Comparison of ENCODE assay signal across 13 mouse cellular contexts in the genomic region with DNA sequence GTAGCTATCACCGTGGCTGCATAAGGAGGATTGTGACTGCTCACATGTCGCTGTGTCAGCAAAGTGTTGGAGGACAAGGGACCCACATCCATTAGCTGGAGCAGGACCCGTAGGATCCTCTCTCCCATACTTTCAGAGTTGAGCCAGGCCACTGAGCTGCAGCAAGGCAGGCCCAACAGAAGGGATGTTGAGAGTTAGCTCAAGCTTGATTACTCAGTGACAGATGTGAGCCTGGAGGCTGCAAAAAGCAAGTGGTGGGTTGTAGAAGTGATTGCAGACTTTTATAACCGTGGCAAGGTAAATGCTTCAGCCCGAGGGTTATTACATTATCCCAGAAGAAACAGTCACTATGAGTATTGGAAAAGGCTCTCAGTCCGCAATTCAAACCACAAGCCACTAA.
"Had no signal": no experiment of that assay in that cellular context is flagged by ENCODE, and none has a peak within 500 bp of the region (broad histone marks: within the 10 kb centered on the region; RNA-seq: fewer than 3 reads in every experiment).

No protein-coding gene starts in this region.

- H3K4me1 ChIP-seq: kidney, embryonic 15.5 days had no signal

- H3K27me3 ChIP-seq: intestine, embryonic 15.5 days; kidney, embryonic 15.5 days had no signal

- H3K27ac ChIP-seq: intestine, embryonic 15.5 days; kidney, embryonic 15.5 days; midbrain, embryonic 10.5 days had no signal

- H3K4me3 ChIP-seq: intestine, embryonic 15.5 days; kidney, embryonic 15.5 days; midbrain, embryonic 10.5 days had no signal

- H3K36me3 ChIP-seq: intestine, embryonic 15.5 days; kidney, embryonic 15.5 days; midbrain, embryonic 10.5 days had no signal

- DNase-seq: kidney, adult 2 months; kidney, postnatal 14 days; left cerebral cortex, postnatal 4 days; lung, postnatal 10 days; lung, postnatal 4 days; right cerebral cortex, adult 18-20 months; right cerebral cortex, postnatal 25 days had no signal

- H3K9me3 ChIP-seq: intestine, embryonic 15.5 days; kidney, embryonic 15.5 days; midbrain, embryonic 10.5 days had no signal

- H3K9ac ChIP-seq: intestine, embryonic 15.5 days; kidney, embryonic 15.5 days; lung, embryonic 14.5 days had no signal

- H3K4me2 ChIP-seq: intestine, embryonic 15.5 days; kidney, embryonic 15.5 days; liver, embryonic 11.5 days; lung, embryonic 14.5 days had no signal

- ATAC-seq: intestine, embryonic 15.5 days; midbrain, embryonic 16.5 days had no signal
